Mouse (Mus musculus): Measurements from ENCODE around the gene Mitf.

GRCm38 (mm10) chr6:97956121-97956520 lies 149.3 kb downstream of the Mitf start:
- TF ChIP-seq GATA1 (IDR thresholded peaks at IDR 0.05; ENCODE audit: borderline replicate concordance, low read length) (no peak), FLI1 (IDR thresholded peaks at IDR 0.05; ENCODE audit: low read length) (no peak)

Measured in megakaryocyte, embryonic 14.5 days (primary cell).